Mouse (Mus musculus): ENCODE measurements around the gene Xpa. TPM values are rescaled to one million over a fixed set of nuclear protein-coding genes. Genes with fewer than 3 reads are reported as not detected.
A peak's percentile ranks its signal among the peaks of the same experiment; 100 is the strongest.

Xpa gene
- total and polyA plus RNA-seq, 3 experiments, result 17.2 to 20.3 (median 19.9) TPM

DNA sequence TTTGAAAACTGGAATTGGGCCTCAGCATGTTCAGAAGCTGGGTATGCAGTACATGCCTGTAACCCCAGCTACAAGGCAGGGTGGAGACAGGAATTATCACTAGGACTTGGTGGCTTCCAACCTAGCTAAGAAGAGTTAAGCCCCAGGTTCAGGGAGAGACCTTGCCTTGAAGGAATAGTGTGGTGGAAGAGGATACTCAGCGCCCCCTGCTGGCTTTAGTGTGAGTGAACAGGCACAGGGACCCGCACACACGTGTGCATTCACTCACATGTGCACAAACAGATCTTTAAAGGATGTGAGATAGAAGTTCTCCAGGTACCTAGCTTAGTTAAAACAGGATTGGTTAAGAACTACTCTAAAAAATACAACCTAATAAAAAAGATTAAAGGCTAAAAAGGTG lies 51.8 kb downstream of the Xpa start:
- DNase-seq, result no peak

DNA sequence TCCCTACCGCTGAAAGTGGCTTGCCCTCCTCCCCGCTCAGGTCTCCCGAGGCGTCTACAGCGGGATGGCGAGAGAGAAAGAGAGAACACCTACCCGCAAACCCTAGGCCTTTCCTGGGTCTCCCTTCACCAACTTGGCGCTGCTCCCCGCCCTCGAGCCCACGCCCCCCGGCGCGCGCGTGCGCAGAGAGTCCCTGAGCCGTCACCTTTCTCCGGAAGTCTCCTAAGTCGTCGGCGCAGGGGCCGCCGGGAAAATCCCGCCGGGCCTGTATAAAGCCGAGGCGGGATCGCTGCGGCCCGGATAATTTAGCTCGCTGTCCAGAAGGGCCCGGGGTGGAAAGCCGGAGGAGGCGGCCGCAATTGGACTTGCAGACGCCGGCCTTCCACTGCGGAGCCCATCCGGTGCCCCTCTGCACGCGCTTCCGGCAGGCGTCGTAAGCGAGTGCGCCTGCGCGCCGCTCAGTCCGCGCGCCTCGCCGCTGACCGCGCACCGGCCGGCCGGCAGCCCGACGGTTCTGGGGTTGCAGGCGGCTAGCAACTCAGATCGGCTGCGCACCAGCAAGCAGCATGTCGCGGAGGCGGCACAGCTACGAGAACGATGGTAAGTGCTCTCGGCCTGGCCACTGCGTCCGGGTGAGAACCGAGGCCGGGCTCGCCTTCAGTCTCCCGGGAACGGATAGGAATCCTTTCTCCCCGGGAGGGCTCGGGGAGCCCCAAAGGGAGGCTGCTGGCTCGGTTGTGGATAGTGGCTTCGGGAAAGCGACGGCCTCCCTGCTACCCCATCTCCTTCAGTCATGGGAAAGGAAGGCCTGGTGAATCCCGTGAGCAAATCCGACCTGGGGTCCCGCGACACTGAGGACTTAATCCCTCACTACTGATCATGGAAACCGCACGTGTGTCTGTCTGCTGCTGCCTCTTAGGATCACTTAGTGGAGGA lies 57.6 kb downstream of the Xpa start, which contains the start of the genes Ncbp1 and Tstd2:
TSS of gene Ncbp1 (plus strand) at position 327 of the 936 bp plus-strand sequence.
TSS of gene Tstd2 (minus strand) at position 408 of the 936 bp plus-strand sequence.
- peak; percentile 96 for DNase-seq

GRCm38 (mm10) chr4:46137629-46138286 lies 58.4 kb downstream of the Xpa start:
- DNase-seq, result no peak

DNA sequence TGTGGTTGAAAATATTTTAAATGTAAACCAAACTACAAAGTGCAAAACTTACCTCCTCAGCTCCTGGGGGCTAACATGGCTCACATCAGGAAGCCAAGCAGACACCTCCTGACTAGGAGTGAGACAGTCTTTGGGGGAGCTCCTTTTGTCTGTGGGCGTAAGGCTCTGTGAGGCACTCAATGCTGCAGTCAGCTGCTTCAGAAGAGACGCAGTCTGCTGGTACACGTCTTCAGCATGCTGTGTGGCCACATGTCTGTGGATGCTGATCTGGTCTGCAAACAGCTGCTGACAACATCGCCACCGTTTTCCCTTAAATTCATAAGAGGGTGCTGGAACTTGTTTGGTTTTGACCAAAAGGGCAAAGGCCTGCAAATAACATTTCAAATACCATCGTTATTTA lies 64.3 kb downstream of the Xpa start:
- DNase-seq, result no peak

- DNase-seq, result peak; percentile 54
Observed at GRCm38 (mm10) chr4:46130221-46130620, 65.9 kb downstream of the Xpa start.

DNA sequence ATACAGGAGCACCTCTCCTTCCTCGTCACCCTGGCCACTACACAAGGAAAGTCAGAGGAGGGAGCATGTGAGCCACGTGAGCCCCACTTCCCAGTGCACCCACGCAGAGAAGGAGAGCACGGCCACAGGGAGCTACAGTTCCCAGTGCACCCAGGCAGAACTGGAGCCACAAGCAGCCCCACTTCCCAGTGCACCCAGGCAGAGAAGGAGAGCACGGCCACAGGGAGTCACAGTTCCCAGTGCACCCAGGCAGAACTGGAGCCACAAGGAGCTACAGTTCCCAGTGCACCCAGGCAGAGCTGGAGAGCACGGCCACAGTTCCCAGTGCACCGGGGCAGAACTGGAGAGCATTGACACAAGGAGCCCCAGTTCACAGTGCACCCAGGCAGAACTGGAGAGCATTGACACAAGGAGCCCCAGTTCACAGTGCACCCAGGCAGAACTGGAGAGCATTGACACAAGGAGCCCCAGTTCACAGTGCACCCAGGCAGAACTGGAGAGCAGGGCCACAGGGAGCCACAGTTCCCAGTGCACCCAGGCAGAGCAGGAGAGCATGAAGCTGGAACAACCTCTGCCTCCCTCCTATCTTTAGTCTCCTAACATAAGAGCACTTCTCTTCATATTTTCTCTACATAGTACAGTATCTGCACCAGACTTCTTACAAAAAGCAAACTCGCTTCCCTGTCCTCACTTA lies 66.7 kb downstream of the Xpa start:
- DNase-seq, result no peak

GRCm38 (mm10) chr4:46126541-46126940 lies 69.6 kb downstream of the Xpa start:
- DNase-seq, result peak; percentile 69

DNA sequence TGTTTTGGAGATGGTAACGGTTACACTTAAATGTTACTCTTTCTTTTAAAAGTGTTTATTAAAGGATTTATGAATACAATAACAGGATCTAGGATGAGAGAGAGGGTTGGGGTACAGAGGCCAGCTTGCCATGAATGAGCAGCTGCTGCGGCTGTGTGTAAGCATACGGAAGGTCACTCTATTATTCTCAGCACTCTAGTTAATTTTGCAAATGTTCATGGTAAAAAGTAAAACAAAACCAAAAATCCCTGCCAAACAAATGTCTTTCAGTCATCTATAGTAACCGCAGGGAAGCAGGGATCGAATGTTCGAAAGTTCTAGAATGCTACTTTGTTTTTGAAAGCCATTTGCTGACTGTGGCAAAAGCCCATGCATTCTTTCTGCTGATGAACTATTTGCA lies 72.8 kb downstream of the Xpa start:
- DNase-seq, result no peak

GRCm38 (mm10) chr4:46120767-46121166 lies 75.3 kb downstream of the Xpa start:
- DNase-seq, result no peak

DNA sequence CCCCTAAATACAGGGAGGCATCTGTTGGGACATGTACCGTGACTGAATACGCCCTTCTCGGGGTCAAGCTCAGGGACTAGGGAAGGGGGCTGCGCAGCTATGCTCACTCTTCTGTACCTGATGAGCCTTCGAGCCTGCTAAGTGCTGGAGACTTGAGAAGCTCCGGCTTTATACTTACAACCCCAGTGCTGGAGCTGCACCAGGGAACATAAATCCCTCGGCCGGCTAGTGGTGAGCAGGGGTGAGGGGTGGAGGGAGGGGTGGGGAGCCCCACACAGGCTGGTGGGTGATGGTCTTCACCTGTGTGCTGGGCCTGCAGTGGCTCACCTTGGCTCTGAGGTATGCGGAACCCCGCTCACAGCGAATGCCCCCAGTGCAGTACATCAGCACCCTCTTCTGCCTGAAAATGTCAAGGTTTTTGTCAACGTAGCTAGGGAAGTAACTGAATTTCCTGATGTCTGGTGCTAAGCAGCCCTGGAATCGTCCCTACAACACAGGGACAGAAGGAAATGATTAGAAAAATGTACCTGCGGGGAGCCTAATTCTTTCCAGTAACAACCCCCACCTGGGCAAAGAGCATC lies 76.5 kb downstream of the Xpa start:
- peak; percentile 52 for DNase-seq

DNA sequence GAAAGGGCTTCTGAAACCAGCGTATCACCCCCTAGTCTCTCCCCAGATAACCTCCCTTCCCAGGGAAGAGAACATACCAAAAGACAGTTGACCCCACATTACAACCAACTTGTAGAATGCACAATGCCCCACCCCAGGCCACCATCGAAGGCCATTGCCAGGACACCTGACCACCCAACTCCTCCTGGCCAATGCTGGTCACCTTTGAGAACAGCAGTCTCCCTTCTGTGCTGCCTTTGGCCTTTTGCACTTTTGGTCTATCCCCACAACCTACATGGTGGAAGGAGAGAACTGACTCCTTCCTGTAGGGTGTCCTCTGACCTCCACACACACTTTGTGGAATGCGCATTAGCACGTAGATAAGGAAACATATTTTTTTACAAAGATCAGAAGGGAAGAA lies 78.6 kb downstream of the Xpa start:
- no peak for DNase-seq

DNA sequence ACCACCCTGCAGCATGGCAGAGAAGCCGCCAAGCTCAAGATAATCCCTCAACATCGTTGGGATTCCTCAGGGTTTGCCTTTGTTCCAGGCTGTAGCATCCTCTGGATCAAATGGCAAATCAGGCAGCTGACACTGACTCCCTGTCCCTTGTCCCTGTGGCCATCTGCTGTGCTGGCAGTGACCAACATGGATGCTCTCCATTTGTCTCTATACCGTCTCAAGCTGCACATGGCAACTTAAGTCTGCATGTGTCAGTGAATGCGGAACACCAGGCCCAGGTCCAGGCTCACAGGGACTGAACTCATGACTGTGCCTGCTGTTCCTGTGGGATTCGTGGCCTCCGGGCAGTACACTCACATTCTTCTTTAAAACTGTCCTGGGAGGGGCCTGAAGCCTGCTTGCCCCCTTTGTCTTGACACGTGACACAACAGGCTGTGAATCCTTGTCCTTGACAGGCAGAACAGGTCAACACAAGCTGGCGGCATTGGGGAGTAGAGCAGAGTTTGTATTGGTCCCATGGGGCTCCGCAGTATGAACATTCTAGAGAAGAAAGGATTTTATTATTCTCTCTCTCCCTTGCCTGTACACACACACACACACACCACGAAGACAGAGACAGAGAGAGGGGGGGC lies 79.5 kb downstream of the Xpa start:
- DNase-seq, result no peak

DNA sequence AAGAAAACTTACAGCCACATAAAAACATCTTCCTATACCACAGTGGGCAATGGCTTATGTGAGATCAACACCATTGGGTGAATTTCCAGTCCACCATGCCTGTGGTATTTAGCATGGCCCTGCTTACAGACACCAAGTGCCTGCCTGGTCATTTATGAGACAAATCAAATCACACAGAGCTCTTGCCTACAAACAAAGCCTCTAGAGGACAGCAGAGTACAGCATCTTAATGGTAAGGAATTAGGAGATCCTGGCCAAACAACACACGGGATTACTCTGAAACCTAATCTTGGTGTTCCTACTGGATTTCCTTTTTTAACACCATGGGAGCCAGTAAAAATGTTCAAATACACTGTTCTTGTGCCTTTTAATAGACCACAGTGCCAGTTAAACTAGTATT lies 80.8 kb downstream of the Xpa start:
- DNase-seq, result no peak

- no peak for DNase-seq
Observed at GRCm38 (mm10) chr4:46111361-46111760, 84.8 kb downstream of the Xpa start.

- DNase-seq, result no peak
Observed at GRCm38 (mm10) chr4:46110084-46110483, 86.0 kb downstream of the Xpa start.

Other genes with a start within 250 kb of the Xpa start
- 10 to 100 TPM; 22.5 to 30.1 TPM for gene Tdrd7, start 231.0 kb downstream of the Xpa start, total RNA-seq (2021)
- 5.4 and 5.6 TPM in 2 replicates for gene Tdrd7, start 231.0 kb downstream of the Xpa start, polyA plus RNA-seq (2012; rRNA removed)
- gene Tmod1, start 157.4 kb downstream of the Xpa start, total RNA-seq (2021), result 1 to 10 TPM; 3.0 to 8.7 TPM
- gene Tmod1, start 157.4 kb downstream of the Xpa start, polyA plus RNA-seq (2012; rRNA removed), result 0.89 and 2.2 TPM in 2 replicates
- gene Ncbp1, start 57.7 kb downstream of the Xpa start, total RNA-seq (2021), result 10 to 100 TPM; 47.4 to 59.2 TPM
- 8.8 and 11.2 TPM in 2 replicates for gene Ncbp1, start 57.7 kb downstream of the Xpa start, polyA plus RNA-seq (2012; rRNA removed)
- gene Tstd2, start 57.6 kb downstream of the Xpa start, total RNA-seq (2021), result 10 to 100 TPM; 21.0 to 29.8 TPM
- 10.7 and 13.4 TPM in 2 replicates for gene Tstd2, start 57.6 kb downstream of the Xpa start, polyA plus RNA-seq (2012; rRNA removed)
- gene Foxe1, start 147.3 kb upstream of the Xpa start, total RNA-seq (2021), result not detected
- 0.42 and 0.44 TPM in 2 replicates for gene Foxe1, start 147.3 kb upstream of the Xpa start, polyA plus RNA-seq (2012; rRNA removed)
- 1 to 10 TPM; 4.8 to 7.1 TPM for gene Trmo, start 193.1 kb upstream of the Xpa start, total RNA-seq (2021)
- 2.5 and 4.3 TPM in 2 replicates for gene Trmo, start 193.1 kb upstream of the Xpa start, polyA plus RNA-seq (2012; rRNA removed)
- gene Hemgn, start 217.2 kb upstream of the Xpa start, total RNA-seq (2021), result not detected
- not detected in 2 replicates for gene Hemgn, start 217.2 kb upstream of the Xpa start, polyA plus RNA-seq (2012; rRNA removed)

All from adrenal gland, adult 2 months (tissue).